Mouse (Mus musculus) embryonic fibroblast, embryonic 13.5 days (primary cell): ENCODE data around the gene Crygn.

ENCODE experiments used
- CTCF ChIP-seq: IDR thresholded peaks from 2 replicates; pipeline ENCODE4 v1.5.1; 2011; ENCODE audit warnings: mild to moderate bottlenecking, control low read depth, low read length, moderate library complexity, borderline replicate concordance; ENCODE audit not compliant: insufficient read depth
- POLR2A ChIP-seq: IDR thresholded peaks from 2 replicates; pipeline ENCODE4 v1.6.1; 2011; ENCODE audit warnings: low read depth, mild to moderate bottlenecking, control low read depth, low read length, moderate library complexity

DNA sequence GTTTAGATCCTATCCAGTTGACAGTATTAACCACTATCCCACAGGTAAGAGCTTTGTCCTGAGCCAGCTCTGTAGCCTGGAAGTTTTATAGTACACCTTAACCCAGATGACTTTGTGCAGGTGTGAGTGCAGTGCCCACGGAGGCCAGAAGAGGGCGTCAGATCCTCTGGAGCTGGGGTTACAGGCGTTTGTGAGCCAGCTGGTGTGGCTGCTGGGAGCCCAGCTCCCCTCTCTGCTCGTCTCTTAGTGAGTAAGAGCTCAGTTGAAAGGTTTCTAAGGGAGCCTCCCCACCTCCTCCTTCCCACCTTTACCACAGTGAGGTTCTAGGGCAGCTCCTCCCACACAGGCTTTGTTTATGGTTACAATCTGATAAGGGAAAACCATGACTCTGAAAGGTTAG, 18.9 kb upstream of the Crygn start:
- TF ChIP-seq POLR2A (no peak), CTCF (no peak)
